Mouse (Mus musculus) embryonic fibroblast, embryonic 13.5 days (primary cell): ENCODE measurements around the gene Kif26b. TPM values are rescaled to one million over a fixed set of nuclear protein-coding genes. Genes with fewer than 3 reads are reported as not detected.

ENCODE experiments used
- H3K27ac ChIP-seq: 2 replicates; pipeline ENCODE4 v1.5.1; 2012; ENCODE audit warnings: low read length, control low read depth, inconsistent platforms; ENCODE audit not compliant: insufficient read depth
- H3K4me1 ChIP-seq: 2 replicates; pipeline ENCODE4 v1.6.1; 2011; ENCODE audit warnings: low read length; ENCODE audit not compliant: control insufficient read depth, insufficient read depth
- H3K4me3 ChIP-seq: 2 replicates; pipeline ENCODE4 v1.5.1; 2011; ENCODE audit warnings: mild to moderate bottlenecking, control low read depth, low read length; ENCODE audit not compliant: insufficient read depth
- CTCF ChIP-seq: IDR thresholded peaks from 2 replicates; pipeline ENCODE4 v1.5.1; 2011; ENCODE audit warnings: mild to moderate bottlenecking, control low read depth, low read length, moderate library complexity, borderline replicate concordance; ENCODE audit not compliant: insufficient read depth
- POLR2A ChIP-seq: IDR thresholded peaks from 2 replicates; pipeline ENCODE4 v1.6.1; 2011; ENCODE audit warnings: low read depth, mild to moderate bottlenecking, control low read depth, low read length, moderate library complexity
- polyA plus RNA-seq: library from polyadenylated mRNA; stranded (reverse); fragments of >200 nt; gene quantifications from 2 replicates; pipeline ENCODE4 v1.2.4, GENCODE M21; 2011; ENCODE audit warnings: low read depth; ENCODE audit not compliant: missing spikeins, insufficient read length

The Kif26b gene
- polyA plus RNA-seq, 1 experiment, result 61.3 TPM

DNA sequence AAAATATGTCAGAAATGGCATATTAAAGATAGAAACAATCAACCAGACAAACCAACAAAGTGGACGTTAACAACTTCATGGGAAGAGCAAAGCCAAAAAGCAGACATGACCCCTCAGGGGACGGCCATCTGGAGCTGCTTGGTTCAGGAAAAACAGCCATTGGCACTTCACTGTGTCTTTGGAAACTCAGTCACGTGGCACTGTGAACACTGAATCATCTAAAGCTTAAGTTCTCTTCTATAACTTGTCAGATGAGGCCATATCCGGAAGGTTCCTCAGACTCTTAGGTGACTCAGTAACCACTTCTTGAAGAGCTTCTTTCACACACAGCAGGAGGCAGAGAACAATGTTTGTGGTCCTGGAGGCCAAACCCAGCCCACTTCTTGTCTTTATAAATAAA, 126.6 kb downstream of the Kif26b start:
- Histone ChIP-seq H3K4me3 (no peak overlapping the region), H3K4me1 (no peaks in the 10 kb centered on the region), H3K27ac (no peak overlapping the region)
- no peak for TF ChIP-seq CTCF
- TF ChIP-seq POLR2A, result no peak

DNA sequence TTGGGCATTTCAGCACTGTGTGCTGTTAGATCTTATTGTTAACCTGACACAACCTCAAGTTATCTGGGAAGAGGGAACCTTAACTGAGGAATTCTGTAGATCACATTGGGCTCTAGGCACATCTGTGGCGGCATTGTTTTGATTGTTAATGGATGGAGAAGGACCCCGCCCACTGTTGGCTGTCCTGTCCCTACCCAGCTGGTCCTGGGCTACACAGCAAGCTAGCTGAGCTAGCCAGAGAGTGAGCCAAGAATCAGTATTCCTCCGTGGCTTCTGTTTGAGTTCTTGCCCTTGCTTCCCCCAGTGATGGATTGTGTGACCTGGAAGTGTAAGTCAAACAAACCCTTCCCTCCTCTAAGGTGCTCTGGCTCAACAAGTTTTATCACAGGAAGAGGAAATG, 132.1 kb downstream of the Kif26b start:
- no peaks in the 10 kb centered on the region for H3K4me1 ChIP-seq
- no peak overlapping the region for H3K27ac ChIP-seq
- no peak overlapping the region for H3K4me3 ChIP-seq
- TF ChIP-seq CTCF (no peak), POLR2A (no peak)

DNA sequence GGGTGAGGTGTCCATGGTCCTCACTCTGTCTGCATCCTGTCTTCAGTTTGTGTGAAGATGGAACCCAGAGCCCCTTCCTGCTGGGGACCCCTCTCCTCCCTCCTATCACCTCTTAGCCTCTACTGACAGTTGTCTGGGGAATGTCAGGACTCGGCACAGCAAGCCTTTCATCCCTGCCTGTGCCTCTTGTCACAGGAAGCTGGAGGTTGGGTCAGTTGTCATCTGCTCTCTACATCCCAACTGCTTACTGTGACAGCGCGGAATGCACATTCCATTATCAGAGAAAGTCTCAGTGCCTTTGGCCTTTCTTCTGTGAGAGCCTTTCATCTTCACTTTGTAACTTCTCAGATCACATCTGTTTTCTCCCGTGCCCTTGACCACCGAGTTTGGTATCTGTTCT, 132.6 kb downstream of the Kif26b start:
- Histone ChIP-seq H3K4me1 (no peaks in the 10 kb centered on the region), H3K27ac (no peak overlapping the region), H3K4me3 (no peak overlapping the region)
- no peak for TF ChIP-seq CTCF
- TF ChIP-seq POLR2A, result no peak

DNA sequence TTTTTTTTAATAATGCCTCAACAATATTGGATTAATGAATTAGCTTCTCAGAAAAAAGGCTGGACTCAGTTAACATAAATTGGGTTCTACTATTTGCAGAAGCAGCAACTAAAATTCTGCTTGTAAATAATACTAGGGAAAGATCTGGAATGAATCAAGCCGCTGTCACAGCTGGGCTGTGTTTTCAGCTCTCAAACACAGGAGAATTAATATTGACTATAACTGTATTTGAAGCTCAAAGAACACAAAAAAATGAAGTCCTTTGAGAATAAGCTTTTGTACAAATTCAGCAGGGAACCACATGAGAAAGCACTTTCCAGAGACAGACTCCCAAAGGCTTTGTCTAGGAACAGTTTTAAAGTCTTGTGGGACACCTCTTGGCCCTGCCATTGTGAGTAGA, 134.6 kb downstream of the Kif26b start:
- no peaks in the 10 kb centered on the region for H3K4me1 ChIP-seq
- H3K4me3 ChIP-seq, result no peak overlapping the region
- no peak for TF ChIP-seq CTCF
- no peak for TF ChIP-seq POLR2A
- H3K27ac ChIP-seq, result no peak overlapping the region

DNA sequence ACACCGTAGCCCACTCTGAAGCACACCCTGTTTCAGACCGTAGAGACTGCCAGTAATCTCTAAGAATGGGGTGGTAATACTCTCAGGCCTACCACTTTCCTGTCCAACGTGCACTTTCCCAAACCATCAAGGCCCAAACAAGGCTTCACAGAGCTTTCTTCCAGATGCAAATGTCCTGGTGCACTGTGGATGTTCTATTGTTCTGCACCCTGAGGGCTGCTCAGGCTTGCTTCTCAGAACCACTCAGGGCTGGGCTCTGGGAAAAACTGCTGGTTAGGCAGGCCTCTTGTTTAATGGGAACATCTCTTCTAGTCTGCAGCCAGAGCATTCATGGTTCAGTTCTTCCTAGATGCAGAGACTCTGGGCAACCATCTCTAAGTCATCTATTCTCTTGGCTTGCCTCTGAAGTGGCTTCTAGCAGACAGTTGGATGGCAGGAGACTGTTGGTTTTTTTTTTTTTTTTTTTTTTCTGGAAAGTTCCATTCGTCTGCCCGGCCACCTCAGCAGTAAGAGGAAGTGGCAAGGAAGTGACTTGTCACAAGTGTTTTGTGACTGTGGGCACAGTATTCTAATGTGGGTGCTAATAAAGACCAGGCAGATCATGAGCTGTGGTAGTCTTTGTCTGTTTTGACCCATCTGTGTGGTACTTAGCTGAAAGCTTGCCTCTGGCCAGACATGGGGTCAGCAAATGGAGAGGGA, 135.5 kb downstream of the Kif26b start:
- Histone ChIP-seq H3K4me1 (no peaks in the 10 kb centered on the region), H3K4me3 (no peak overlapping the region), H3K27ac (no peak overlapping the region)
- TF ChIP-seq POLR2A (no peak), CTCF (no peak)

DNA sequence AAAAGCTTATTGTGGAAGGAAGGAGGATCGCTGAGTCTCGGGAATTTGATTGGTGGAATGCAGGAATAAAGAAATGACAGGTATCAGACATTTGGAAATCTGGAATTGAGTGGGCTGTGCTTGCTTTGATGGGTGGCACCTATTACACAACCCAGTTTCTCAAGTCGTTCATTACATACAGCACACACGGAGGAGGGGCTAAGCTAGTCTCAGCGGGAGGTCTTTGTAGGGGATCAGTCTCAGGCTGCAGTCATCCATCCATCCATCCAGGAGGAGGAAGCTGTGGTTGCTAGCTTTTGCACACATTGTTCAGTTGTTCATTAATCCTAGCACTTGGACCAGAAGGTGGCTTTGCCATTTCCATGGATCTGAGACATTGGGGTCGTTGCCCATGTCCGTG, 137.6 kb downstream of the Kif26b start:
- TF ChIP-seq CTCF, result no peak
- no peak for TF ChIP-seq POLR2A
- no peaks in the 10 kb centered on the region for H3K4me1 ChIP-seq
- H3K4me3 ChIP-seq, result no peak overlapping the region
- no peak overlapping the region for H3K27ac ChIP-seq

DNA sequence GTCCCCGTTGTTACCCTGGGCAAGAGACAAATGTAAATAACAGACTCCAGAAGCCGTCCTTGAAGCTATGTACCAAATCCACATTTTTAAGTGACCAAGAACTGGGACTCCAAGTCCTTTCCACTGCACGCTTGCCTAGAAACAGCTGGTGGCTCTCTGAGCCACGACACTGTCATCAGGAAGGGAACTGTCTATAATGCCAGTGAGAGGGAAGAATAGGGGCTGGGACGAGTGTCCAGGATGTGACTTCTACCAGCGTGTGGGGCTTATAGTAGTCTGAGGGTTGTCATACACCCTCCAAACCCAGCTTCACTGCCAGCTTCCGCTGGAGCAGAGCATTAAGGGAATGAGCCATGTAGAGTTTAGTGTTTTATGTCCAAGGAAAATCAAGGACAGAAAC, 138.9 kb downstream of the Kif26b start:
- Histone ChIP-seq H3K4me3 (no peak overlapping the region), H3K4me1 (no peaks in the 10 kb centered on the region), H3K27ac (no peak overlapping the region)
- no peak for TF ChIP-seq POLR2A
- no peak for TF ChIP-seq CTCF

DNA sequence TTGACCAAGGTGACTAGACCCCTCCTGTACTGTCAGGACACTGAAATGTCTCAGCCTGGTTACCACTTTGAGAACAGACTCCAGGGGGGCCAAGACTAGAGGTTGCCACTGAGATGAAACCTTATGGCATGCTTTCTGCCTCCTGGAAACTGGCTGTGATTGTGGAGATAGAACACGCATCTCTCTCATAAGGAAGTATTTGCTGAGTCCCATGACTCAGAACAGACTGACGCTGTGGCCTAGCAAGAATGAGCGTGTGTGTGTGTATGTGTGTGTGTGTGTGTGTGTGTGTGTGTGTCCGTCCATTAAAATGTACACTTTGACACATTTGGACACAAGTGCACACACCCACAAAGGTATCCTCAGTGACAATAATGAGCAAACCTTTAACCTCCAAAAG, 140.0 kb downstream of the Kif26b start:
- no peak overlapping the region for H3K27ac ChIP-seq
- H3K4me3 ChIP-seq, result no peak overlapping the region
- no peak for TF ChIP-seq CTCF
- no peak for TF ChIP-seq POLR2A
- H3K4me1 ChIP-seq, result no peaks in the 10 kb centered on the region

DNA sequence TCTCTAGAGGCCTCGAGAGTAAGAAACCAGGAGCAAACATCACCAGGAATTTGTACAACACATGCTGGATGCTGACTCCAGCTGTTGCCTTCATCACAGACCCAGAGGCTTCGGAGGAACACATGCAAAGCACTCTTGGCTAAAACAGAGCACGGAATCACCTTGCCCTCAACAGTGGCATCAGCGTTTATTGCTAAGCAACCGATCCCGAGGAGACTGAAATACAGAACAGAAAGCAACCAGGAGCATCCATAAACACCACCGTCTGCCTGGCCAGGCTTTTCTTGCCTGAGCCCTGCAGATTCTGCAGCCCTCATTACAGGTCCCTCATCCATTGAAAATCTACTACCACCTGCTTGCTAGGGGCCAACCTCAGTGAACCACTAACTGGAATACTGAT, 144.1 kb downstream of the Kif26b start:
- Histone ChIP-seq H3K4me1 (no peaks in the 10 kb centered on the region; the same call in 1 of the 2 replicates), H3K4me3 (no peak overlapping the region), H3K27ac (no peak overlapping the region)
- TF ChIP-seq CTCF (no peak), POLR2A (no peak)

DNA sequence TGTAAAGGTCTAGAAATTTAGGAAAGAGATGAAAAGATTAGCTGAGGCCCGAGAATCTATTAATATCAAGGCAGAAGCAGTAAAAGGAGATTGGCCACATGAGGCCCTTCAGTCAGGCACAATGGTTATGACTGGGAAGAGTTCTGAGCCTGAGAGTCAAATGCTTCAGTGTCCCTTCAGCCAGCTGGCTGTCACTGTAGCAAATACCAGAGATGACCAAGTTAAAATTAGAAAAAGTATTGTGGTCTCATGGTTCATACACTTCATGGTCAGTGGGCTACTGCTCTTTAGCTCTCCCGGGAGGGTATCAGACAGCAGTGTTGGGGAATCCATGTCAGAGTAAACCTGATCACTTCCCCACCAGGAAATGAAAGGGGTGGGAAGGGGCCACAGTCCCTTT, 144.6 kb downstream of the Kif26b start:
- no peaks in the 10 kb centered on the region; the same call in 1 of the 2 replicates for H3K4me1 ChIP-seq
- H3K27ac ChIP-seq, result no peak overlapping the region
- TF ChIP-seq POLR2A, result no peak
- TF ChIP-seq CTCF, result no peak
- H3K4me3 ChIP-seq, result no peak overlapping the region
